Mouse (Mus musculus) cerebellum, adult 2 months (tissue): Measurements from ENCODE around the gene Entpd5.

Source experiments
- CTCF ChIP-seq: fragments of 200-500 bp; IDR thresholded peaks from 2 replicates; pipeline ENCODE4 v1.5.1; 2011; ENCODE audit warnings: low read depth, mild to moderate bottlenecking, control low read depth, low read length, moderate library complexity, borderline replicate concordance; ENCODE audit not compliant: insufficient read depth
- POLR2A ChIP-seq: fragments of 200-500 bp; IDR thresholded peaks from 2 replicates; pipeline ENCODE4 v1.6.1; 2011; ENCODE audit warnings: low read length, control low read depth, borderline replicate concordance; ENCODE audit not compliant: insufficient read depth

DNA sequence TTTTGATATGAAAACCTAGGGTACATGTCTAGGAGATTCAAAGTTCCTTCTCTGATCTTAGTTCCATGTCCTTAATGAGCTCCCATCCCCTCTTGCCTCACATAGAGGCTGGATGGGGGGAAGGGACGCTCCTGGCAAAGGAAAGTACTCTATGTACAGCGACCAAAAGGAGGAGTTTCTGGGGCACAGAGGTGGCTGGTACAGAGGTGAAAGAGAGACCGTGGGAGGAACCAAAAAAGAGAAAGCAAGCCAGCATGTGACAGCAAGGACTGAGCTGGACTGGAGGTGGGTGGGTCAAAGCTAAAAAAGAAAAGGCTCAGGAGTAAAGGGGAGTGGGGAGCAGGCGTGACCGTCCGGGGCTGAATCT is 41.5 kb upstream of the Entpd5 start:
- TF ChIP-seq CTCF (no peak), POLR2A (no peak)
